Mouse (Mus musculus) forelimb bud, embryonic 11.5 days (tissue): ENCODE data around the gene Eya2.
A peak's percentile ranks its signal among the peaks of the same experiment; 100 is the strongest.

Experiments
- DNase-seq: peaks from one replicate; pipeline ENCODE4 v3.0.0-alpha.2; 2012; ENCODE audit warnings: low read depth, low spot score

Gene Eya2

GRCm38 (mm10) chr2:165651031-165651430 is 56.2 kb downstream of the Eya2 start:
- no peak for DNase-seq

DNA sequence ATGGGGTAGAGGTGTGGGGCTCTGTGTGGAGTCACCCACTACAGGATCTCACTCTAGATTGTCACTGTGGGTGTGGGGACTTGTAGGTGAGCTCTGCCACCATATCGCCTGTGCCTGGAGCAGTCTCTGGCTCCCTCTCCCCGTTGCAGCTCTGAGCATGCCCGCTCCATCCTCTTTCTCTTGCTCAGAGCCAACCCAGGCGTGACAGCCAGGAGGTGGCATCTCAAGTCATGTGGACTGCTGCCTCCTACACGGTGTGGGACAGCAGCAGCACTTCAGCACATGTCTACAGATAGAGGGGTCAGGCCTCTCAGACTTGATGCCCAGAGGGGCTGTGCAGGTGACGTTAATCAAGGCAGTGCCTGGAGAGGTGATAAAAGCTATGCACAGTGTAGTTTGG is 57.4 kb downstream of the Eya2 start:
- DNase-seq = peak; percentile 27

DNA sequence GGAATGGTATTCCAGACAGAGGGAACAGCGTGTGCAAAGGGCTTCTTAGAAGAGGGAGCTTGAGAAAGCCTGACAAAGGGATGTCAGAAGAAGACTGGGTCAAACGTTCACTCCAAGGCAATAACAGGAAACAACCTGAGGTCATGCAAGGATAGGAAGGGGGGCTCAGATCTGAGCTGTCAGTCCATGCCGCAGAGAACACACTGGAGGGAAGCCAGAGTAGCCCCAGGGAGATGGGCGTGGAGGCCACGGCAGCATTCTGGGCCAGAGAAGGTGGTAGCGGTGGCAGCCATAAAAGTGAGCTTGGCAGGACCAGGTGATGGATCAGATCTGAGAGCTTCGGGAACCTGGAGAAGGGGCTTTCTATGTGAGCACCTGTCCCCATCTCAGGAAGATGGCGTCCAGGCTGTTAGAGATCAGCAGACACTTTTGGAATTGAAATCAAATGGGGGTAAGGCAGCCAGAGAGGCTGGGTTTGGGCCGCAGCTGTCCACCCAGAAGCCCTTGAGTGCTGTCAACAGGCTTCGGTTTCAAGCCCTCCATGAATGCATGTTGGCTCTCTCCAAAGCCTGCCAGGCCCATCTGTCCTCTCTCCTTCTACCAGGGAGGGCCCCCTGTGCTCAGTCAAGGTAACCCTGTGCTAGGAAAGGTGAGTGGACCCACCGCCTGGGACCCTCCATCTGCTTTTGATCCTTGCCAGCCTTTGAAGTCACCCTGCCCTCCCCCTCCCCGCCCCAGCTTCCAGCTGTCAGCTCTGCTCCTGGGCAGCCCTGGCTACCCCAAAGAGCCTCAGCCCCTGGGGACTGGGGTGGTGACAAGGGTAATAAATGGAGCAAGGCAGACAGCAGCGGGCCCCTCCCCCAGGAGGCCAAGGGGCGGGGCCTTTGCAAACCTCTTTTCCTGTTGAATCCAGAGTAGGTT is 58.4 kb downstream of the Eya2 start:
- peak; percentile 93 for DNase-seq

DNA sequence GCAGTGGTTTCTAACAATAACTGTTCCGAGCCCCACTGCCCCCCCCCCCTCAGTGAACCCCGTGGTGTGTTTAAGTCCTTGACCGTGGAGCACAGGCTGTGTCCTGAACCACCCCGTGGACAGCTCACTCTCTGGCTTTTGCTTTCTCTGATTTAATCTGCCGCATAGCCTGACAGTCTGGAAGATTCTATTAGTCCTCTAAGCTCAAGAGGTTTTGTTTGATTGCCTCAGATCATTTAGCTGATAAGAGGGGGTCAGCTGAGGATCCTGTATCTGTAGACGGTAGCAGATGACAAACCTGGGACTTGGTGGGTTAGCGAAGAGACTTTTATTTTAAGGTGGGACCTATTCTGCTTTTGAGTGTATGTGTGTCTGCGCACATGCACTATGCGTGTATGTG is 59.3 kb downstream of the Eya2 start:
- DNase-seq = no peak

DNA sequence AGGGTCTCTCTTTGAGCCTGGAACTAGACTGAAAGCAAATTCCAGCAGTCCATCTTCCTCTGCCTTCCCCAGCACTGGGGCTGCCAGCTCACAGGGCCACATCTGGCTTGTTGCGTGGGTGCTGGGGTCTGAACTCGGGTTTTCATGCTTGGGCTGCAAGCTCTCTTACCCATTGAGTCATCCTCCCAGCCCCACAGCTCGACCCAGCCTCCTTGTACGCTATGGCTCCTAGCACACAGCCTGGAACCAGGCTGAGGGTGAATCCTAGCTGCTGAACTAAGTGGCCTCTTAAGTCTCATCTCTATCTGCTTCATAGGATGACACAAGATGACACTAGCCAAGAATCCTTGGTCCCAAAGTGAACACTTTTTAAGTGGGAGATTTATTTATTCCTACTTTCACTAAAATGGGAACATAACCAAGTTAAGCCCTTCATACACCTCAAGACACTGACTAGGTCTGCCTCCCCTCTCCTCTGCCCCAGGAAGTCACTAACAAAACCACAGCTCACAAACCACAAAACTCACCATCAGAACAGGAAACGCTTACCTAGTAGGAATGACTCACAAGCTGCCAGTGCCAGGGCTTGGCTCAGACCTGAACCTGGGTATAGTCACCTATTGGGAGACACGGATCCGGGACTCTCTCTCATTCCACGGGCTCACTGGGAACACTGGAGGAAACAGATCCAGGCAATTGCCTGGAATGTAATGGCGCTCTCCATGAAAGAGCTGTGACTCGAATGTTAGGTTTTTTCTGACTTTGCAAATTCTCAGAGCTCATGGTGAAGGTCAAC is 60.1 kb downstream of the Eya2 start:
- no peak for DNase-seq

- no peak for DNase-seq
Observed at GRCm38 (mm10) chr2:165656541-165656940, 61.7 kb downstream of the Eya2 start.

GRCm38 (mm10) chr2:165656956-165657355 is 62.1 kb downstream of the Eya2 start:
- no peak for DNase-seq

- DNase-seq = no peak
Observed at GRCm38 (mm10) chr2:165659552-165659951, 64.7 kb downstream of the Eya2 start.

GRCm38 (mm10) chr2:165663266-165663665 is 68.4 kb downstream of the Eya2 start:
- no peak for DNase-seq

GRCm38 (mm10) chr2:165664648-165665047 is 69.8 kb downstream of the Eya2 start:
- DNase-seq = no peak

DNA sequence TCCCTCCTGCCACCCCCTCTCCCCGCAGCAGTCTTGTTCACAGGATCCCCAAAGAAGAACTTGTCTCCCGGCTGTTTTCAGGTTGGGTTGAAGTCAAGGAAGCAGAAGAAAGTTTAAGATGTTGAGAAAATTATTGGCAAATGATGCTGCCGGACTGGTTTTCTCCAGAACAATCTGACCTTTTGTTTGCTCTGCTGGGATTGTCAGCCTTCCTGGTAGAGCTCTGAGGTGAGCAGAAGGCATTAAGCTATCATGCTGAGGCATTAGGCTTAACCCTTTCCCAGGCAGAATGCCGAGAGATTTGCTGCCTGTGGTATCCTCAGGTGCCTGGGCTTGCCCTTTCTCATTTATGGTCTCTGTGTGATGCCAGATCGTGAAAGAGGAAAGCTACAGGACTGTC is 70.3 kb downstream of the Eya2 start:
- DNase-seq = no peak

DNA sequence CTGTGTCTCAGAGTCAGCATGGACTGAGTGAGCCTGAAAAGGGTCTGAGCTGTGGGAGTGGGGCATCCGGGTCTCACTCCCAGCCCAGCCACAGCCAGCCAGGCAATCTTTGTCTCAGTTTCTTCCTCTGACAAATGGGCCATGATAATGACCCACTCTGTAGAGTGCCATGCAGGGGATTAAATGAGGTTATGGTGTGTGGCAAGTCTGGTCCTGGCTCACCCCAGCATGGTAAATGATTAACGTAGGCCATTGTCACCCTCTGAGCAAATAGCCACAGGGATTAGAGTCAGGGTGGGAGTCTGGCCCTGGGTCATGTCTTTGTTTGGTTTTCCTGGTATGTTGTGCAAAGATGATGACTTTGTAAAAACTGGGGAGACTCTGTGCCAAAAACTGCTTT is 72.3 kb downstream of the Eya2 start:
- DNase-seq = no peak

- no peak for DNase-seq
Observed at GRCm38 (mm10) chr2:165682719-165683118, 87.9 kb downstream of the Eya2 start.

- peak; percentile 29 for DNase-seq
Observed at GRCm38 (mm10) chr2:165687516-165687915, 92.7 kb downstream of the Eya2 start.

DNA sequence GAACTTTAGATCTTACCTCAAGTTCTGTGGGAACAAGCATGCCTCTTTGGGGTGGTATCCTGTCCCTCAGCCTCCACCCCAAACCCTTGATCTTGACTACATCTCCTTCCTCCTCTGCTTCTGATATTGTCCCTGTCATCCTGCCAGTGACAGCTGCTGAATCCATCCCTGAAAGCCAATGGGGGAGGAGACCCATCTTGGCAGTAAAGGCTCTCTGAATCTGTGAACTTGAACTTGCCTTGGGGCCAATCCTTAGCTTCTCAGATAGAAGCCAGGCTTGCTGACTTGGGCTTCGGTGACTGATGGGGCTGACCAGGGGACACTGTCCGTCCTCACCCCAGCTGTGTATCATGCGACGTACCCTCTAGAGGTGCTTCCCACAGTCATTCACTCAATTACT is 94.1 kb downstream of the Eya2 start:
- no peak for DNase-seq

GRCm38 (mm10) chr2:165691016-165691415 is 96.2 kb downstream of the Eya2 start:
- no peak for DNase-seq

DNA sequence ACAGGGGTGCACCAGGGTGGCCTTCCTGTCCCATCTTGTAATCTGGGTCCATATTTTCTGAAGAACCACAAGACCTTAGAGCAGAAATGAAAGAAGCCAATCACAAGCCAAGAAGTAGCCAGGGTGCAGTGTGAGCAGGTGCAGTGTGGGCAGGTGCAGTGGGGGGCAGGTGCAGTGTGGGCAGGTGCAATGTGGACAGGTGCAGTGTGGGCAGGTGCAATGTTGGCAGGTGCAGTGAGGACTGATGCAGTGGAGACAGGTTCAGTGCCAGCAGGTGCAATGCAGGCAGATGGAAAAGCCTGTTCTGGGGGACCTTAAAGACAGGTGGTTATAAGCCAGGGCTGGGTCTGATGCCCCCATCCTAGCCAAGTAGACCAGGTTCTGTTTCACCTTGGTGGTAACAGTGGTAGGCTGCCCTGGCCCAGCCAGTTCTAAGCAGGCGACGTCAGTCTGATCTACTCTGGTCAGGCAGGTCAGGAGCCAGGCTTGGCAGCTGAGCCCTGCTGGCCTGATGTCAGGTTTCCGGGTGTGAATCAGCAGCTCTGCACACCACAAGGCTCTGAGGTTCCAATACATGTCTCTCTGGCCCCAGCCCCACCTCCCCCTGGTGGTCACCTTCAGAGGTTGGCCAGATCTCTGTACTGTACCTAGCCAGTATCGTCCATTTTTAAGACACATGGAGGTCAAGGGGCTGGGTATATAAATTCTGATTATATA is 98.3 kb downstream of the Eya2 start:
- no peak for DNase-seq

DNA sequence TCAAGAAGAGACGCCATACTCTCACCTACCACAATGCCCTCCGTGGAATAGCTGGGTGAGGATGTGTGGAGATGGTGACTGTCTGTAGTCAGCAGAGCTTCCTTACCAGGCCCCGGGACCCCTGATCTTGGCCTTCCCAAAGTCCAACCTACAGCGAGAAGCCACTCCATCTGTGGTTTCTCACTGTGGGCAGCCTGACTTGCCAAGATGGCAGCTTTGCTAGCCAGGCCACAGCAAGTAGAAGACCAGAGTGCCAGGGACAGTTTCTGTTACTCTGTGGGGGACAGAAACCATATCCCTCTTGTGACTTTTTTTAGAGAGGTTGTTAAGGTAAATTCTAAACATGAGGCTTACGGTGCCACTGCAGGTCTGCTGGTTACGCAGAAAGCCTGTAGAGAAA is 99.9 kb downstream of the Eya2 start:
- DNase-seq = no peak

- peak; percentile 13 for DNase-seq
Observed at GRCm38 (mm10) chr2:165700252-165700908, 105.5 kb downstream of the Eya2 start.

GRCm38 (mm10) chr2:165703033-165703805 is 108.4 kb downstream of the Eya2 start:
- DNase-seq = no peak

DNA sequence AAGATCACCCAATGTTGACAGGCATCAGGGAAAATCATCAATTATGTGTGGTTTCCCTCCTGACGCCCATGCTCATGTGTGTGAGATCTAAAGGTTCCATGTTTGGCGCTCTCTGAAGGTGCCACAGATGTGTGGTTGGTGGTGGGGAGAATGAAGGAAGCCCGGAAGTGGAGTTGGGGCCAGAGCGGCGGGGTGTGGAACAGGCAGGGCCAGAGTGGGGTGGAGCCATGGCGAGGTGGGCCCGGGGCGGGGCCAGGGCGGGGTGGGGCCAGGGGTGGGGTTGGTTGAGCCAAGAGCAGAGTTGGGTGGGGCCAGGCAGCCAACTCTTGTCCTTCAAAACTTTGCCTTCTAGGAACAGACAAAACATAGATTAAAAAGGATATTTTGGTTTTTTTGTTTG is 113.4 kb downstream of the Eya2 start:
- no peak for DNase-seq
